Mouse (Mus musculus): ENCODE data around the gene Carmil3. TPM values are rescaled to one million over a fixed set of nuclear protein-coding genes. Genes with fewer than 3 reads are reported as not detected.

Carmil3 gene
- total RNA-seq (2012; rRNA removed) (1.3 and 2.3 TPM in 2 replicates), total RNA-seq (2014; rRNA removed) (1.00 and 1.9 TPM in 2 replicates), polyA plus RNA-seq (2012; ENCODE audit: insufficient read length, low read depth) (5.2 and 6.0 TPM in 2 replicates)

- no peaks in the 10 kb centered on the region for H3K9me3 ChIP-seq (replicated peaks; ENCODE audit: low read length)
- peak within 1 kb of the TSS; percentile 67 for H3K4me2 ChIP-seq (ENCODE audit: insufficient read depth, low read depth, poor library complexity, severe bottlenecking)
- no peaks in the 10 kb centered on the region for H3K27me3 ChIP-seq (replicated peaks)
- peak within 1 kb of the TSS; percentile 39; the same call in 1 of the 2 replicates for H3K9ac ChIP-seq (ENCODE audit: insufficient read depth, low read depth)
- H3K79me2 ChIP-seq (replicated peaks; ENCODE audit: control insufficient read depth, extremely low read depth, insufficient read depth, poor library complexity, severe bottlenecking): no peaks in the 10 kb centered on the region
- peak; percentile 72 for DNase-seq (ENCODE audit: extremely low read depth)
- H3K4me3 ChIP-seq (replicated peaks in 1 of 3; ENCODE audit: low read depth in 2 of 3, low read length in 2 of 3, poor library complexity in 1 of 3): peak within 1 kb of the TSS; percentile 69 to 74 (median 73)
- TF ChIP-seq NRF1 (IDR thresholded peaks at IDR 0.05; ENCODE audit: low read depth, low read length) (peak; percentile 82), EP300 (IDR thresholded peaks at IDR 0.05; ENCODE audit: low read length) (peak; percentile 55; the same call in 1 of the 2 replicates), TBP (conservative IDR thresholded peaks at IDR 0.05; ENCODE audit: low read depth, low read length) (no peak), ZC3H11A (IDR thresholded peaks at IDR 0.05; ENCODE audit: low read depth, low read length) (no peak), UBTF (IDR thresholded peaks at IDR 0.05; ENCODE audit: low read depth, low read length) (peak; percentile 40; the same call in 1 of the 2 replicates), TCF12 (IDR thresholded peaks at IDR 0.05; ENCODE audit: low read depth, low read length) (peak; percentile 60; the same call in 1 of the 2 replicates), MEF2A (IDR thresholded peaks at IDR 0.05; ENCODE audit: borderline replicate concordance, low read depth, low read length) (peak; percentile 85), KAT2A (IDR thresholded peaks at IDR 0.05; ENCODE audit: insufficient replicate concordance, low read length) (0 out of 2 replicates have a peak, but pooled peaks have one; percentile 32), BHLHE40 (IDR thresholded peaks at IDR 0.05; ENCODE audit: low read depth, low read length) (peak; percentile 70), ETS1 (conservative IDR thresholded peaks at IDR 0.05; ENCODE audit: low read depth, low read length) (peak; percentile 82), IRF4 (IDR thresholded peaks at IDR 0.05; ENCODE audit: low read depth, low read length) (peak; percentile 56; the same call in 1 of the 2 replicates), ZNF384 (IDR thresholded peaks at IDR 0.05; ENCODE audit: low read depth, low read length) (peak; percentile 98), SIN3A (IDR thresholded peaks at IDR 0.05; ENCODE audit: low read length) (peak; percentile 63; the same call in 1 of the 2 replicates), CHD2 (IDR thresholded peaks at IDR 0.05; ENCODE audit: low read length) (peak; percentile 59), MYC (IDR thresholded peaks at IDR 0.05; ENCODE audit: low read depth, low read length) (no peak)
- H3K4me1 ChIP-seq (ENCODE audit: control insufficient read depth in 1 of 2, insufficient read depth in 2 of 2): peaks cover 30 to 63% of the 10 kb centered on the region in 2 experiments
- peaks cover 0 to 56% of the 10 kb centered on the region in 2 experiments for H3K36me3 ChIP-seq (replicated peaks in 1 of 2; ENCODE audit: control insufficient read depth in 1 of 2, insufficient read depth in 1 of 2, low read length in 1 of 2)
- dilution Hi-C loops (cut with MboI; ENCODE audit: extremely low pct_ligation_motif_present, extremely low pct_unique_long_range_greater_than_20kb, low sequenced_read_pairs): no loop called here
- in situ Hi-C loops (cut with MboI; ENCODE audit: low pct_ligation_motif_present, low pct_unique_long_range_greater_than_20kb, low sequenced_read_pairs): no loop called here
- H3K27ac ChIP-seq (ENCODE audit: insufficient read depth, low read depth): peak within 1 kb of the TSS; percentile 19; the same call in 1 of the 2 replicates
Measured at GRCm38 (mm10) chr14:55490361-55491201, at the start of gene Carmil3. TSS of gene Carmil3 (plus strand) at chr14:55490651.

- no peak overlapping the region for H3K4me2 ChIP-seq (ENCODE audit: insufficient read depth, low read depth, poor library complexity, severe bottlenecking)
- H3K27me3 ChIP-seq (replicated peaks): peaks cover 11% of the 10 kb centered on the region
- no peak overlapping the region for H3K4me3 ChIP-seq (replicated peaks in 1 of 3; ENCODE audit: low read depth in 2 of 3, low read length in 2 of 3, poor library complexity in 1 of 3)
- no peaks in the 10 kb centered on the region for H3K4me1 ChIP-seq (ENCODE audit: control insufficient read depth in 1 of 2, insufficient read depth in 2 of 2)
- no peak overlapping the region for H3K9ac ChIP-seq (ENCODE audit: insufficient read depth, low read depth)
- in situ Hi-C loops (cut with MboI; ENCODE audit: low pct_ligation_motif_present, low pct_unique_long_range_greater_than_20kb, low sequenced_read_pairs): no loop called here
- no peak for DNase-seq (ENCODE audit: extremely low read depth)
- TF ChIP-seq UBTF (IDR thresholded peaks at IDR 0.05; ENCODE audit: low read depth, low read length): no peak
- no peak for TF ChIP-seq TCF12 (IDR thresholded peaks at IDR 0.05; ENCODE audit: low read depth, low read length)
- no peak for TF ChIP-seq HCFC1 (IDR thresholded peaks at IDR 0.05; ENCODE audit: low read depth, low read length)
- TF ChIP-seq USF2 (conservative IDR thresholded peaks at IDR 0.05; ENCODE audit: low read depth, low read length): no peak
- TF ChIP-seq NRF1 (IDR thresholded peaks at IDR 0.05; ENCODE audit: low read depth, low read length): no peak
- no peak for TF ChIP-seq GABPA (IDR thresholded peaks at IDR 0.05; ENCODE audit: insufficient replicate concordance, low read depth, low read length)
- no peak for TF ChIP-seq MYC (IDR thresholded peaks at IDR 0.05; ENCODE audit: low read depth, low read length)
- no peaks in the 10 kb centered on the region for H3K36me3 ChIP-seq (replicated peaks in 1 of 2; ENCODE audit: control insufficient read depth in 1 of 2, insufficient read depth in 1 of 2, low read length in 1 of 2)
- peaks cover 20% of the 10 kb centered on the region for H3K9me3 ChIP-seq (replicated peaks; ENCODE audit: low read length)
- dilution Hi-C loops (cut with MboI; ENCODE audit: extremely low pct_ligation_motif_present, extremely low pct_unique_long_range_greater_than_20kb, low sequenced_read_pairs): no loop called here
- H3K27ac ChIP-seq (ENCODE audit: insufficient read depth, low read depth): no peak overlapping the region
- H3K79me2 ChIP-seq (replicated peaks; ENCODE audit: control insufficient read depth, extremely low read depth, insufficient read depth, poor library complexity, severe bottlenecking): no peaks in the 10 kb centered on the region
Measured at GRCm38 (mm10) chr14:55457693-55458092, 32.8 kb upstream of the Carmil3 start.

Data from CH12.LX (cell line).